Mouse (Mus musculus) erythroblast, embryonic 14.5 days (primary cell): Measurements from ENCODE around the gene Smarca4.

Source experiments
- GATA1 ChIP-seq: IDR thresholded peaks from 2 replicates; pipeline ENCODE4 v1.6.1; 2012; ENCODE audit warnings: low read length, inconsistent platforms, mixed read lengths
- TAL1 ChIP-seq: IDR thresholded peaks from 3 replicates; pipeline ENCODE4 v1.6.1; 2012; ENCODE audit warnings: low read length, inconsistent platforms, mixed read lengths

DNA sequence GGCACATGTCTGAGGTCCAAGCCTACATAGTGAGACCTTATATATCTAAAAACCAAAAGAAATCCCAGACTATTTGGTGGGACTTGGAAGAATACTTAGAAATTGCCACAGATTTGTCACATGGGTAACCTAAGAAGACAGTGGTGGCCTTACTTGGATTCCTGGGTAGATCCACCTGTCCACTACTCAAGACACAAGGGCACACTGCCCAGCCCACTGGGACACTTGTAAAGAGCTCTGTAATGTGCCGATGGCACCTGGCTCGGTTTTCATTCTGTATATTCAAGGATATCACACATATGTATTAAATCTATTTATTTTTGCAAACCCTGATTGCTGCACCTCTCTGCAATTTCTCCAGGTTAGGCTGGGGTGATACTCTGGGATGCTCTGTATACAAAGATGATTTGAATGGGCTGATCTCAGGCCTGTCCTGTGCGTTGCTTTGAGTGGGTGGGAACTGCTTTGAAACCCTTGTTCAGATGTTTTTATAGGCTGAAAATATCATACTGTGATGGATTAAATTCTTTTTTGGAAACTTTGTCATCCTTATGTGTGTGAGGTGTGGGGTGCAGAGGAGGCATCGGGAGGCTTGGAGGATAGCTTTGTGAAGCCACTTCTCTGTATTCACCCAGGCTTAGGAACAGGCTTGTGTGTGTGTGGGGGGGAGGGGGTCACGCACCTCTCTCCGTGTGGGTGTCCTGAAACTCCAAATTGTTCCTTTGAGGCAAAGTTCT lies 133.6 kb downstream of the Smarca4 start:
- TF ChIP-seq TAL1 (no peak), GATA1 (no peak)
